Mouse (Mus musculus) adrenal gland, adult (tissue): ENCODE measurements at regions not wholly inside any gene's neighbourhood (a gene's known extent, or its start where the extent isn't known, plus 50 kb on each side); places are given as distances from the start of the nearest gene placed in this dataset.

ENCODE experiments used
- DNase-seq, 2 experiments: peaks; one replicate each; pipeline ENCODE4 v3.0.0; 2022 to 2023; ENCODE audit warnings: low spot score in 1 of 2; ENCODE audit not compliant: inconsistent age in 2 of 2

DNA sequence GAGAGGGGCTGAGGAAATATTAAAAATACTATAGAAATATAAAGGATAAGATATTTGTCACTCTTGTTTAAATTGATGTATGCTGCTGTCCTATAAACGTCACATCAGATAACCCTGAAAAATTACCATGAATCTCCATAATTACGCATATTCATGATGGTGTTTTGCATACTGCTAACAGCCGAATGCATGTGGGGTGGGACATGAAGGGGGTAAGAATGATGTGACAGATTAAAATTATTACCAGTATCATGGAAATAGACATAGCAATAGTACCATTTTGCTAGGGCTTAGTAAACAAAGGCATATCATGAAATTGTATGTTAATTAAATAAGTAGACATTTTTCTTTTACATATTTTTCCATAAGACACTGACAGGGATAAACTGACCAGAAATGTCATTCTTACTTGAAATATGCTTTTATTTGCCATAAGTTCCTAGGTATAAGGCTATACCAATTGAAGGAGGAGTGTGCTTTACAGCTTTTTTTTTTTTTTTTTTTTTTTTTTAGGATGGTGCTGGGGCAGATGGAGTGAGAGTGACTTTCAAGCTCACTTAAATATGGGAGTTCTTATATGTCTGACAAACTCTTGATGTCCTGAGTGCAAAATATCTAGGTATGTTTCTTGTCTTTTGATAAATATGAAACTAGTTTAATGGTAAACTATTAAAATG lies 349.8 kb upstream of the Tmem161b start:
- no peak for DNase-seq

DNA sequence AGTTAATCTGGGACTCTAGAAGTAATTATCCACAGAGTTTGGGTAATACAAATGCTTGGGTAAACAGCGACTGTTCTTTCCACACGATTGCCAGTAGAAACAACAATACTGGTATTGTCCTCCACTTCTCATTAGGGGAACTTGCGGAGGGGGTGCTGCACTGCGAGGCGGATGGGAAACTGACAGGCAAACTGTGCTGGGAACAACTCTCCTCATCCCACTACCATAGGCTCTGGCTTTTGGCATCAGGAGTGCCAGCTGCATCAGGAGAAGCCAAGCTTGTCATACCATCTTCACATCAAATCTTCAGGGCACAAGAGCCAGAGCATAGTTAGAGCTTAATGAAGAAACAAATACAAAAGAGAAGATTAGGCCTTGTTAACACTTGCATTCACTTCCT lies 349.2 kb upstream of the Tmem161b start:
- DNase-seq: no peak

DNA sequence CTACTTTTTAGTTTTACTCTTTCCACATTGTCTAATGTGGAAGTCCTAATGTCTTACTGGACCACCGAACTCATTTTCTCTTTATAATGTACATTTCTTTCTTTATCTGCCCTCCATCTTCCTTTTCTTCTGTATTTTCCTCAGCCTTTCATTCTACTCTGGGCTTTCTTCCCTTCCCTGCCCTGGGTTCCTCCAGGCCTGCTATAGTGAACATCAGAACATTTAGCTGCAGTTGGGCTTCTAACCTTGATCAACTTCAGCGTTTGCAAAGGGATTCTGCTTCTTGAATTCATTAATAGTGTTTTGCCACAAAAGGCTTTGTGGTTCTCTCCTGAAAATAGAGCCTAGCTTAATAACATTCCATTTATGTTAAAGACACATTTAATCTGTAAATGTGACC lies 342.5 kb upstream of the Tmem161b start:
- no peak for DNase-seq

DNA sequence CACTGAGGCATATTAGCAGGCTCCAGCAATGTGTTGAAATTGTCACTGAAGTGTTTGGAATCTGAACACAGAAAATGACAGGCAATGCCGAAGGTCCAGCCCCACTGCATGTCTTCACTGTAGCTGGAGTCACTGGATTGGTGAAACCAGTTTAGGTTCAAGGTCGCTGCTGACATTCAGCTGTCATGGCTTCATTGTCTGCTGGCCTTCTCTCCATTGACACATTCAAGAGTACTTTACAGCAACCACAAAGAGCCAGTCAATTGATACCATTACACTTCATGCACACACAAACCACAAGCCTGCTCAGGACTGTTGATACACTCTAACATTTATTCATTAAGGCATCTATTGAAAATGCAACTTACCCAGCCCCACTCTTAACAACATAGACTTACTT lies 341.8 kb upstream of the Tmem161b start:
- no peak for DNase-seq

DNA sequence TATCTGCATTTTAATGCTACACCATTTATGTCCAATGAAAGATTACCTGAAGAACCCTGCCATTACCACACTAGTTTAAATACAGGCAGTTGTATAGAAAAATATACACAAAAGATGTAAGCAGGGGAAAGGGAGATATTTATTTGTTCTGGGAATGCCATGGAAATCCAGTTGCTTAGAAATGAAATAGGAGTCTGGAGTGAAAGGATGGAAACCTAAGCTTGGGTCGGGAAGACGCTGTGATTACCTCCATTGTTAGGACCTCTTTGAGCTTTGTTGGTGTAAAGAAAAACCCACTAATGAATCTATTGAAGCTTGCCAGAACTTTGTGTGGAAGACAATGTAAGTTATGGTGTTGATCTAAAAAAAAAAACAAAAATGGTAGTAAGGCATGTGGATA lies 341.3 kb upstream of the Tmem161b start:
- no peak for DNase-seq

DNA sequence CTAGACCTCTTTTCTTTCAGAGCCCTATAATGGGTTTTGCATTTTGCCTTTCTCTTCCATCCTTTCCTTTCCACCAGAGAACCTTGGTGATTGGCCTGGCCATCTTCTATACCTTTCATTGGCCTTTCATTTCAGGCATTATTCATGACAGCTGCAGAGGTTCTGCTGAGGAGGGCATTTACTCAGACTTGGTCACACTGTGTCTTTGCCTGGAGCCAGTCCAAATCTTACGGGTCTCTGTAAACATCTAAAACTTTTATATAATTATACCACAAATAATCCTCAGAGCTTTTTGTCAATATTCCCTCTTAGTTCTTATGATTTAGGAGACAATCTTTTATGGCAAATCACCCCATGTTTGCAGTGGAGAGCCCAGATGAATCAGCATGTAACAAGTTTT lies 339.3 kb upstream of the Tmem161b start:
- no peak for DNase-seq

DNA sequence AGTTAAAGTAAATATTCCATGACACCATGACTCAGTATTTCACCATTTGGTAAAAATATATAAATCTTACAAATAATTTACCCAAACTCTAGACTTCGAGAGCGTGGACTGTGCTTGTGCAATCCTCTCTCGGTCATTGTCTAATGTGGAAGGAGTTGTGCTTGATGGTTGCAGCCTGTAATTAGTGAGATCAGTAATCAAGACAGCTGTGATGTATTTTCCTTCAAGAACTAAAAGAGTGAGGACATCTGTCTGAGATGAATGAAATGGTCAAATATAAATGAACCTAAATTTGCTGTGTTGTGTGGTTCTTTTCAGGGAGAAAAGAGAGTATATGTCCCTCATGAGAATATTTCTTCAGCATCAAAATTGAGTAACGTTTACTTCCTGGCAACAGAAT lies 338.3 kb upstream of the Tmem161b start:
- DNase-seq: no peak

DNA sequence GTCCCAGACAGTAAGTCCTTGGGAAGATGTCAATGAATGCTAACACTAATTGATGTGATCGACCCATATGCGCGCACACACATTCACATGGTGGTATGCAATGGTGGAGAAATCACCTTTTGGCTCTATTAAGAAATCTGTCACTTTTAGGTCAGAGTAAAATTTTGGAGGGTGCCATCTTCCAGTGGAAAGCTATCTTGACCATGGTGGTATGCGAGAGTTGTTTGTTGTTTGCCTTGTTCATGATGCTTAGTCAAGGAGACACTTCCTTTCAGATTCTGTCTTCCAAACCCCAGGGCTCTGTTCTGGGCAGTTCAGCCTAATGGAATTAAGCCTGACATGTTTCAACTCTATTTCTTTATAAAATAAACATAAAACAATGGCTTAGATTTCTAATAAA lies 337.9 kb upstream of the Tmem161b start:
- DNase-seq: no peak

DNA sequence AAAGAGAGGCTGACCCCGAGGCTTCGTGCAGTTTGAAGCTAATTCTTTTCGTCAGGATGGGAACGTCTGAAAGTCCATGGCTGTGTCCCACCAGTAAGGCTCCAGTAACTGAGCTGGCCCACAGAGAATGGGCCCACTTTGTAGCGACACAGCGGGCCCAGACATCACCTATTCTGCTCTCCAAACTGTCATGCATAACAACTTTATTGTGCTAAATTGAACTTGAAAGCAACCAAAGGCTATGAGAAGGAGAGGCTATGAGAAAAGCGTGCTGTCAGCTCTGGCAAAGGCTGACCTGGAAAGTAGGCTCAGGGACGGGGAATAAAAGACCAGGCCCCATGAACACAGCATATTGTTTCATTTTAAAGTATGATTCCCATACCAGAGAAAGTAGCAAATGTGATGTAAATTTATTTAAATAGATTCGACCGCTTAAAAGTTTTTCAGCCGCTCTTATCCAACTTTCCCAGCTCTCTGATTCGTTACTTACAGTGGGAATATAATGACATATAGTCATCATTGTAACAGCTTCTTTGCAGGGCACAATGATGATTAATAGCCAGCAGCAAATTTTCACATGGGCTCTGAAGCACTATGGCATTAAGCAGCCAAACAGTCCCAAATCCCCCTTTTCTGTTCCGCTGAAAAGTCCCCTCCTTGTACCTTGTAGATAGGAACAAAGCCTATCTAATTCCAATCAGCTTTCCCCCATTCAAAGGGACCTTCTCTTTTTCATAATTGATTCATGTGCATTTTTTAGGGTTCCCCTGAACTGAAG lies 337.1 kb upstream of the Tmem161b start:
- no peak for DNase-seq

DNA sequence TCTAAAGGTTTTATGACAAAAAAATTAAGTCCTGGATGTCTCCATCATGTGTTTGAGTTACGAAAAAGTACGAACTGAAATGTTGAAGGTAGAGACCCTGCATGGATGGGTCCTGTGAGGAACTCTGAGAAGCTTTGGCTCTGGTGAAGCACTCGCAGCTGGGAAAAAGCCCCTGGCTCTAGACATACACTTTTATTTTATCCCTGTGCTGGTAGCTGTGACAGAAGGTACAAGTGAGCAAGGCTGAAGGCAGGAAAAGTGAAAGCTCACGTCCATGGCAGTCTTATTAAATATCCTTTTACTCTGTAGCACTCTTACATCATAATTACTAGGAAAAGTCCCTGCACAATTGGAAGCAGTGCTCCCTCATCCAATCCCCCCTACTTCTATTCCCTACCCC lies 336.4 kb upstream of the Tmem161b start:
- DNase-seq: no peak

DNA sequence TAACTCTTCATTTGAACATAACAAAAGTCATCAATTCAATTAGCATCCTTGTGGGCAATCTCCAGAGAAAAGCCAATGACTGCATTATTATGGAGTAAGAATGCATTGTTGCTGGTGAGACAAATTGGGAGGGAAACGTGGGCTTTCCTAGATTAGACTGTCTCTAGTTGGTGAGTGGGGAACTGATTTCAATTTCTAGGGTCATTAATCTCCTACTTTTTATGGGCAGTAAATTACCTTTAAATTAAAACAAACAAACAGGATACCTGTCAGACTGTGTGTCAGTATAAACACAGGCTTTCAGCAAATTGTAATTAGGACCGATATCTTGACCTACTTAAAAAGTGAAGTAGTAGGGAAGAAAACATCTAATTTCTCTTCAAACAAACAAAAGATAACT lies 307.4 kb upstream of the Tmem161b start:
- DNase-seq: no peak

DNA sequence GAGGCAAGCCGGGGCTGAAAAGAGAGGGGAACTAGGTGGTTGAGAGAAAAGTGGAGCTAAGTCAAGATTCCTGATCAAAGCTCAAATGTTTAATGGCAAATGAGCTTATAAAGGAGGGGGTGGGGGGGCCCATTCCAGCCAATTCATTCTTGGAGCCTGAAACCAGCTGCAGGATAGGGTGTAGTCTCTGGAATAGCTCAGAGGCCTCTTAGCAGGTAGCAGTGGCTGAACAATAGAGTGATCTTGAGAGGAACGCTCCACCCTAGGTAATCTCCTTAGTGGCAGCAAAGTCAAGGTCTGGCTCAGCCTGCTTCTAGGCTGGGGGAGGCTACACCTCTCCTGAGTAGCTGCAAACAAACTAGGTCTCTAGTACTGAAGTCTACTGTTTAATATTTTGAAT lies 289.3 kb upstream of the Tmem161b start:
- DNase-seq: no peak

DNA sequence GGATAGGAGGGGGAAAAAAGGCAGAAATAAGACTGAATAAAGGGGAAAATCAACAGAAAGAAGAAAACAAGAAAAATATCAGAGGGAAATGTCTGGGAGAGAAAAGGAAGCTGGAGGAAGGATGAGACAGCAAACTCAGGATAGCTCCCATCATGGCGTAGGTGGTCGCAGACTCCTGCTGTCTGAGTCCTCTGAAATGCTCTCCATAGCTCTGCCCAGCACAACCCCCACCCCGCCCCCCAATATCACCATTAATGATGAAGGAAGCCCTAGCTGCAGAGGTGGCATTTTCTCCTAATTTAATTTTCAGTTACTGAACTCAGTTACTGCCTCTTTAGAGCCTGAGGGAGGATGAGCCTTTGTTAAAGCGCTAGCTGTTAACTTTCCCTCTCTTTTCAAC lies 275.6 kb upstream of the Tmem161b start:
- no peak for DNase-seq

DNA sequence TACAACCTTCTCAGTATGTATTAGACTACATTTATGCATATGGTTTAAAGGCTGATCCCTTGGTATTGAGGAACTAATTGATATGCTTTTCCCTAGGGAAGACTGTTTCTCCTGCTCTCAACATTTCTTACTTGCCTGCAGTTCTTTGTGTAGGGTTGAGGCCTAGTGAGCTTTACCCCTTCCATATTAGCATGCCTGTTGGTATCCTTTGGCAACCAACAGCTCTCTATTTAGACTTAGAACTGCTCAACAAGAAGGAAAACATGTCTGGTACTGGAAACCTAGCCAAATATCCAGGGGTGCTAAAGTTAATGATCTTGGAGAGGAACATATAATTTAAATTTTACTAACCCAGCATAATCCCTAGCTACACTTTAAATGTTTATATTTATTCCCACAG lies 270.9 kb upstream of the Tmem161b start:
- no peak for DNase-seq

DNA sequence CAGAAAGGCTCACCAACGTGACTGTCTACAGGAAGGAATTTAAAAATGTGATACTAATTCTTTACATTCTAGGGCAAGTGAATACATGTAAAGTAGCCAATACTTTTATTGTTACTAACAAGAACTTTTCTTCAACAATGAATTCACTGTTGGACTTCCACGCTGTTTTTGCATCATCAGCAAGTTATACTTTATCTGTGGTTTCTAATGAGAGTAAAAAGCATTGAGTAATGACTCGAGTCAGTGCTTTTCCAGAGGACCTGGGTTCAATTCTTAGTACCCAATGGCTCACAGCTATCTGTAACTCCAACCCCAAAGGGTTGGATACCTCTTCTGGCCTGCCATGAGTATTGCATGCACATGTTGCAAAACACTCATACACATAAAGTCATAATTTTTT lies 270.3 kb upstream of the Tmem161b start:
- no peak for DNase-seq

DNA sequence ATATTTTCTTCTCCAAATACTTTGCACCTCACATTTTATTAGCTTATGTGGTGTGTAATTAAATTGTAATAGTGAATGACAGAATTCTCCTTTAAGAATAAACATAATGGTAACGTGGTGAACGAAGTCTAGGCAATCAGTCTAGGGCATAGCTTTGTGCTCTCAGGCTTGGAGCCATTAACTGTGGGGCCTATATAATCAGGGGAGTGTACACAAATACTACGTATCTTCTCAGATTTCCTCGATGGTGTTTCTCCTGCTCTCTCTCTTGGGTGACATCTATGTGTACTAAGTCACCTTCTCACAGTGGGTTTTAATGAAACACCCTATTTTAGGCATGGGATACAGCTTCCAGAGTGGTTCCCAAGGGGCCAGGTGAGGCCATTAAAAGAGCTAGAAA lies 269.7 kb upstream of the Tmem161b start:
- no peak for DNase-seq

DNA sequence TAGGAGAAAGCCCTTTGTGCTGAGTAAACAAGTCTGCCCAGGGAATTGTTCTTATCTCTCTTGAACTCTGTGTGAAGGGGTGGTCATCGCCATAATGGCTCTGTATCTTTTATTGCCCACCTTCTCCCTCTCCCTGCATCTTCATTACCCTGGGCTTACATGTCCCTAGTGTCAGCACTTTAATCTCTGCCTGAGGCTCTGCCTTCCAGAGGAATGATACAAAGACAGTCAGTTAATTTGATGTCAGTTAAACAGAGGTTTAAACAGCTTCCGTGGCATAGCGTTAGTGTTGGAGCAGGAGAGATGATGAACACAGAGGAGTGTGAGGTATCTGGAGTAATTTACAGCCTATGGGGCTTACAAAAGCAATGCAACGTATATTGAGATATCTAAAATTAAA lies 269.2 kb upstream of the Tmem161b start:
- DNase-seq: no peak

DNA sequence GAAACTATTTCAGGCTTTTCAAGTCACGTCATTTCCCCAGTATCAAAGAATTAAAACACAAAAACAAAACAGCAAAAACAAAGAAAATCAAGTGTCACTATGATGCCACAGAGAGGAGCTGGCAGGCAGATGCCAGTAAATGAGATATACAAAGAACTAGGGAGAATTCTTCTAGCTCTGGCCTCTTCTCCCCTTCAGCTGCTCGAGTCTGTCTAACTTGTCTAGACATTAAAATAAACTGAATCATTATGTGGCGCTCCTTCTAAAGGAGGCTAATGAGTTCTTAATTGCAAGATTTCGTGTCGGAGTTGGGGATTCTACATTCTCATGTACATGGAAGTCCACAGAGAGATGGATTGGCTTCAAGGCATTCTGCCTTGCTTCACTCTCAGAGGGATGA lies 266.4 kb upstream of the Tmem161b start:
- DNase-seq: no peak

DNA sequence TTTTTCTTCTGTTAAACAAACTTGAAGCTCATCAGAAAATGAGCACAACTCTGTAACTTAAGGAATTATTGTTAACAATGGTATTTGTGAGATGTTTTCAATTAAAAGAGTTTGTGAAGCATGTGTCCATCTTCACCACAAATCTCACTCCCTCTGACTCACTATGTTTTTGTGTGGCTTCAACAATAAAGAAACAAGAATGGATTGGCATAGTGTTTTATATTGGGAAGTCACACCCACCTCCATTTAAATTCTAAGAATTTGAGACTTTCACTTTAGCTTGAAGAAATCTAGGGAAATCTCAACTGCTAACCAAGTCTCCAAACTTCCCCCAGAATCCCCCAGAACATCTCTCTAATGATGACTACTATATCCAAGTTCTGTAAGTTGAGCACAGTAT lies 243.6 kb upstream of the Tmem161b start:
- no peak for DNase-seq

DNA sequence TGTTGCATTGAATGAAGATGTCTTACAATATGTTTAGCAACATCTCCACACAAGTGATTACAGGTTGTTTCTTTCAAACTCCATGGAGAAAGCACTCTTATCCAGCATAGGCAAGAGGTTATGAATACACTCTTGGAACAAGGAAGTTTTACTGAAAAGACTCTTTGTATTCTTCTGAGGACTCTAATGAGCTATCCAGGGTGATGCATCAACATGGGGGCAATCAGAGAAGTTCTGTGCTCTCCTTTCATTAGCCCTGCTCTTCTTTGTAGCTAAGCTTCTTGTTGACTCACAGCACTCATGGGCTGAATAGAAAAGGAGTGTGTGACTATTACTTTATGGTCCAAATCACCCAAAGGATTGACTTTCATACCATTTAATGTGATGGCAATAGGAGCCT lies 242.6 kb upstream of the Tmem161b start:
- DNase-seq: no peak

DNA sequence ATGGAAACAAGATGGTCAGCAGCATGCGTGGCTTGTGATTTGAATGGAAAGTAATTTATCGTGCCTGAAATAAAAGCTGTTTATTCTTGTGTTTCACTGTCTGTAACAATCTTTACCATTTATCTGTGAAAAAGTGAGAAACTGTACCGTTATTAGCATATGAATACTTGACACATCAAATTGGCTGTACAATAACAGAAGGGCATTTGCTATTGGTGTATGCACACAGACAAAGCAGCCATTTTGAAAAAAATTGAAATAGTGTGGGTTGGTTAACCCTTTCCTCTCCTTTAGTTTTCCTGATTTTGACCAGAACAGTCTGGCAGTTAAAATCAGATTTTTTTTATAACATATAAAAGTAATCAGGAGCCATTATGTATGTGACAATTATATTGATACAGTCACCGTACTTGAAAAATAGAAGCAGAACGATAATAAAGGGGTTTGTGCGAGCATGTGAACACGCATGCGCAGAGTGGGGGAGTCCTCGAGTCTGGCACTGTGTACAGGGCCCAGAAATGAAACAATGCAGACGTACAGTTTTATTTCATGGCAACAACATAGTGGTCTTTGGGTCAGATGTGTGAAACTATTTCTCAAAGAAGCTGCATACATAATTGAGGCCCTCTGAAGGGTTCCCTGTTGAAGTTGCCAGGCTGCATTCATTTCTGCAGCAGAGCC lies 237.3 kb upstream of the Tmem161b start:
- DNase-seq: no peak

DNA sequence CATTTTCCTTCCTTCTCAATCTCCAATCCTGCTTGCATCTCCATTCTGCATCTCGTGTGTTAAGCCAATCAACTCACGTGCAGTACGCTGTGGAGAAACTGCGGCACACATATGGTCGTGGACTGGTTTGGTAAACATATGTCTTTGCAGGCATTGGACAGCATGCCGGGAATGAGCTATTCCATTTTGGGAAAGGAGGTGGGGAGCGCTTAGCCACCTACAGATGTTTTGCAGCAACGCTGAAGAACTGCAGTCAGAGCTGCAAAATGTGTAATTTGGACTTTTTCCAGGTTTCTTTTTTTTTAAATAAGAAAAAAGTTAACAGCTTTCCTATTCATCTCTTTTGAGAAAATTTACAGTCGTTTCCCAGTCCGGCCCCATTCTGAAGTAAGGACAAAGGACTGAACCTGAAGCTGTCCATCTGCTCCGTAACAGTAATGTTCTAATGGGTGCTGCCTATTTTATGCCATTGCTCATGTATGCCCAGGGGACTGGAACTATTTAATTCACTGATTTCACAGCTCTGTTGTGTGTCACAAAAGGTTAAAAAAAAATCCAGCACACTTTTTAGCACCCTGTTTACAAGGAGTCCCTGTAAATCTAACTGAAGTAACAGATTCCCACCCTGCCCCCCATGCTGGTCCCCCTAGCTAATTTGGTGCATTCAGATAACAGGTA lies 234.2 kb upstream of the Tmem161b start:
- no peak for DNase-seq
